Mouse (Mus musculus) erythroblast, embryonic 14.5 days (primary cell): ENCODE data around the gene Tead3.

Experiments
- GATA1 ChIP-seq: IDR thresholded peaks from 2 replicates; pipeline ENCODE4 v1.6.1; 2012; ENCODE audit warnings: low read length, inconsistent platforms, mixed read lengths
- TAL1 ChIP-seq: IDR thresholded peaks from 3 replicates; pipeline ENCODE4 v1.6.1; 2012; ENCODE audit warnings: low read length, inconsistent platforms, mixed read lengths

GRCm38 (mm10) chr17:28313212-28313879 lies 37.3 kb downstream of the Tead3 start, which contains the start of gene Fance:
- TF ChIP-seq TAL1 (no peak), GATA1 (peak; percentile 60; the same call in 1 of the 2 replicates)
